Mouse (Mus musculus) spleen, adult 2 months (tissue): ENCODE data around the gene Aff3.

ENCODE experiments used
- CTCF ChIP-seq: fragments of 200-500 bp; IDR thresholded peaks from 2 replicates; pipeline ENCODE4 v1.5.1; 2011; ENCODE audit warnings: mild to moderate bottlenecking, inconsistent platforms; ENCODE audit not compliant: insufficient read depth, insufficient read length, insufficient replicate concordance; ENCODE audit errors: extremely low read depth
- POLR2A ChIP-seq: fragments of 200-500 bp; IDR thresholded peaks from 2 replicates; pipeline ENCODE4 v1.6.1; 2011; ENCODE audit warnings: low read depth, low read length, inconsistent platforms

- TF ChIP-seq CTCF (no peak), POLR2A (no peak)
These were observed 403.7 kb downstream of the Aff3 start for GRCm38 (mm10) chr1:38261076-38261475.
